Mouse (Mus musculus) frontal cortex, adult 2 months (tissue): ENCODE measurements around the gene Trim61. TPM values are rescaled to one million over a fixed set of nuclear protein-coding genes. Genes with fewer than 3 reads are reported as not detected.
"Not testable (repeated sequence)": the region's sequence is repeated elsewhere in the genome, so short reads cannot be mapped to it uniquely, and the experiment has no call there.

Source experiments
- DNase-seq, 2 experiments: peaks; one replicate each; pipeline ENCODE4 v3.0.0; 2022; ENCODE audit warnings: low spot score in 1 of 2; ENCODE audit errors: extremely low spot score in 1 of 2
- polyA plus RNA-seq: library from polyadenylated mRNA; depleted of rRNA; stranded (reverse); fragments of >200 nt; gene quantifications from 2 replicates; pipeline ENCODE4 v1.2.3, GENCODE M21; 2012; rRNA removed

Trim61 gene
- polyA plus RNA-seq: not detected in 2 replicates

DNA sequence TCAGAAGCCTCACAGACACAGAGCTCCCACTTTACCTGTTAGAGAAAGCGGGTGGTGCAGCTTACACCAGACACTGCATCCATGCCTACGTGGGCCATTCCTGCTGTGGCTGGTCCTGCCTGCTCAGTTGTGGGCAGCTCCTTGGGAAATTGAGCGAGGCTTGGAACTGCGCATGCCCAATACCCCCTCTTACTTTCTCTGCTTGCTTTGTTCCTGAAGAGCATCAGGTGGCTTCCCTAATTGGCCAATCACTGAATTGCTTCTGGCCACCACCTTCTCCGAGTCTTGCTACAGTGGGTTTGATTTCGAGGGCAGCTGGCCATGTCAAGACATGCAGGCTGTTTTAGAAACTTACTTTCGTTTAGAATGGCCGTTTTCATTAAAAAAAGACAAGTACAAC is at the start of gene Trim61, which contains the start of gene Trim60:
TSS of gene Trim61 (minus strand) at position 101 of the 400 bp plus-strand sequence.
TSS of gene Trim60 (minus strand) at position 162 of the 400 bp plus-strand sequence.
- no peak for DNase-seq

GRCm38 (mm10) chr8:65067694-65068472 is 49.6 kb upstream of the Trim61 start:
- no peak for DNase-seq

- DNase-seq: no peak
Measured at GRCm38 (mm10) chr8:65067031-65067430, 48.7 kb upstream of the Trim61 start.

- DNase-seq: no peak
Measured at GRCm38 (mm10) chr8:65065622-65066021, 47.3 kb upstream of the Trim61 start.

GRCm38 (mm10) chr8:65064071-65064470 is 45.7 kb upstream of the Trim61 start:
- DNase-seq: no peak

DNA sequence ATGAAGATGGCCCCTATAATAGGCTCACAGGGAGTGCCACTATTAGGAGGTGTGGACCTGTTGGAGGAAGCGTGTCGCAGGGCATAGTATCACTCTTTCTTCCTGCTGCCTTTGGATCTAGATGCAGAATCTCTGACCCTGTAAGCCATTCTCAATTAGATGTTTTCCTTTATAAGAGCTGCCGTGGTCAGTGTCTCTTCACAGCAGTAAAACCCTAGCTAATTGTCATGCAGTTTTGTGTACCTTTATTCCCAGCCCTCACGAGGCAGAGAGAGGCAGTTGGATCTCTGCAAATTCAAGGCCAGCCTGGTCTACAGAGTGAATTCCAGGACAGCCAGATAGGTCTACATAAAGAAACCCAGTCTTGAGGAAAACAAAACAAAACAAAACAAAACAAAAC is 43.9 kb upstream of the Trim61 start:
- no peak for DNase-seq

DNA sequence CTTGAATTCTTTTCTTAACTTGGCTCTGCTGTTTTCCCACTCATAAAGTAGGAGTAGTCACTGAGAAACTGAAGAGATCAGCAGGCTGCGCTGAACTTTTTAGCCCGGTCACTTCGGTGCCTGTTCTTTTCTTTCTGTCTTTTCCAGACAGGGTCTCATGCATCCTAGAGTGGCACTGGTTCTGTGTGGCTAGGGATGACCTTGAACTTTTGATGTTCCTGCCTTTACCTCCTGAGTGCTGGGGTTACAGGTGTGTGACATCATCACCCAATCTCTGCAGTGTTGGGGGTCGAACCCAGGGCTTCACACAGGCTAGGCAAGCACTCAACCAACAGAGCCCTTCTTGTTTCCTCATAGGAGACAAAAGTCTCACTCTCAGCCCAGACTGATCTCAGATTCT is 38.4 kb upstream of the Trim61 start:
- DNase-seq: no peak

- no peak for DNase-seq
Measured at GRCm38 (mm10) chr8:65053968-65054367, 35.6 kb upstream of the Trim61 start.

- DNase-seq: no peak
Measured at GRCm38 (mm10) chr8:65053554-65053953, 35.2 kb upstream of the Trim61 start.

GRCm38 (mm10) chr8:65047801-65048200 is 29.5 kb upstream of the Trim61 start:
- no peak for DNase-seq

GRCm38 (mm10) chr8:65047193-65047592 is 28.9 kb upstream of the Trim61 start:
- no peak for DNase-seq

GRCm38 (mm10) chr8:65046565-65046964 is 28.2 kb upstream of the Trim61 start:
- DNase-seq: no peak

GRCm38 (mm10) chr8:65037117-65037533 is 18.8 kb upstream of the Trim61 start, which contains the start of gene Apela:
Gene Apela, minus strand, starts transcription at chr8:65037336.
- no peak for DNase-seq

GRCm38 (mm10) chr8:65034136-65034535 is 15.8 kb upstream of the Trim61 start:
- no peak for DNase-seq

- no peak for DNase-seq
Measured at GRCm38 (mm10) chr8:65033056-65033455, 14.7 kb upstream of the Trim61 start.

GRCm38 (mm10) chr8:65032107-65032506 is 13.8 kb upstream of the Trim61 start:
- no peak for DNase-seq

- no peak for DNase-seq
Measured at GRCm38 (mm10) chr8:65030735-65031485, 12.6 kb upstream of the Trim61 start.

- no peak for DNase-seq
Measured at GRCm38 (mm10) chr8:65029776-65030175, 11.5 kb upstream of the Trim61 start.

DNA sequence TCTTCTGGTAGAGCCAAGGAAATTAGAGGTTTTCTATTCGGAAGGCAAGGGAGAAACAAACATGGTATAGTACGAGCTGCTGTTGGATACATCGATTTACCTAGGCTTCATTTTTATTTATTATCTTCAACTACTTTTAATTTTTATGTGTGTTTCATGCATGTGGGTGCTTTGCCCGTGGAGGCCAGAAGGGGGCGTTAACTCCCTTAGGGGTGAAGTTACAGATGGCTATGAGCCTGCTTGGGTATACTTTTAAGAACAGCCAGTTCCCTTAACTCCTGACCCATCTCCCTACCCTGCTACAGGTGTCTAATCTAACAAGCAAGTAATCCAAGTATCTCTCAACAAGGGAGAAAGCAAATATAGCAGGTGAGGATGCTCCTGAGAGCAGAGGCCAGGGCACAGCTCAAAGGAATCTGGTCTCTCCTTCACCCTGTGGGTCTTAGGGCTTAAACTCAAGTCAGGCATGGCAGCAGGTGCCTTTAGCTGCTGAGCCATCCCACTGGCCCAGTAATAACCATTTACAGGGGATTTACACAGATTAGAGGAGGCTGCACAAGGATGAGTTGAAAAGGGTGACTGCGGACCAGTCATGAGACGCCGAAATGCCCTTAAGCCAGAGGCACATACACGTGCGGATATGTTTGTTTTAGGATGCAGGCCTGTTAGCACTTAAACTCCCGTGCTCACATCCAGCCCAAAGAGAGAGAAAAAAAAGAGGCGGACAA is 10.8 kb upstream of the Trim61 start:
- no peak for DNase-seq

DNA sequence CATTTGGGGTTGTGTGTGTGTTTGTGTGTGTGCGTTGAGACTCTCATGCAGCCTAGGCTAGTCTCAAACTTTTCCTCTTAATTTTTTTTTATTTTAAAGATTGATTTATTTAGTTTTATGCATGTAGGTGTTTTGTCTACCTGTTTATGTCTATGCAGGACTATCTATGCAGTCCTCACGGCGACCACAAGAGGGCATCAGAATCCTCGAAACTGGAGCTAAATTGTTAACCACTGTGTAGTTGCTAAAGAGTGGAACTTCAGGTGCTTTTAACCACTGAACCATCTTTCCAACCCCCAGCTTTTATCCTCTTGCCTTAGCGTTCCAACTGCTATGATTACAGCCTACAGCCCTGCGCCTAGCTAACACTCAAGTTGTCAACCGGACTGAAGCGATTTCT is 4.2 kb upstream of the Trim61 start:
- peak; percentile 37 to 86 for DNase-seq

DNA sequence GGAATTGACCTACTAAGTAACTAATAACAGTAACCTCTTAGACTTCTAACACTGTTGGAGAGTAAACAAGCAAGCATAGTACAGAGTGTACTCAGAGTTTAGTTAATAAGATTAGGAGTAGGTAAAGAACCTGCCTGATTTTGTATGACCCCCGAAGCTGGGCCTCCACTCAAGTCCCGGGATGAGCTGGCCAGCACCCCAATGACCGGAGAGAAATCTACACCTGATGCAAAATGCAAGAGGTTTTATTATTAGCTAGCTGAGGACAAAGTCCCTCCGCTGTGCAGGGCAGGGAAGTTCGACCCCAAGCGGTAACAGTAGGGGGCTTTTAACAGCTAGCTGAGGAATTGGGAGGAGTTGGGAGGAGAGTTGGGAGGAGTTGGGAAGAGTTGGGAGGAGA is 10.7 kb downstream of the Trim61 start:
- not testable (repeated sequence) for DNase-seq
